Mouse (Mus musculus): ENCODE data around the gene Khdrbs1. TPM values are rescaled to one million over a fixed set of nuclear protein-coding genes. Genes with fewer than 3 reads are reported as not detected.

The Khdrbs1 gene
- polyA plus RNA-seq (2017; shearing (Covaris generic)) = 35.5 TPM

DNA sequence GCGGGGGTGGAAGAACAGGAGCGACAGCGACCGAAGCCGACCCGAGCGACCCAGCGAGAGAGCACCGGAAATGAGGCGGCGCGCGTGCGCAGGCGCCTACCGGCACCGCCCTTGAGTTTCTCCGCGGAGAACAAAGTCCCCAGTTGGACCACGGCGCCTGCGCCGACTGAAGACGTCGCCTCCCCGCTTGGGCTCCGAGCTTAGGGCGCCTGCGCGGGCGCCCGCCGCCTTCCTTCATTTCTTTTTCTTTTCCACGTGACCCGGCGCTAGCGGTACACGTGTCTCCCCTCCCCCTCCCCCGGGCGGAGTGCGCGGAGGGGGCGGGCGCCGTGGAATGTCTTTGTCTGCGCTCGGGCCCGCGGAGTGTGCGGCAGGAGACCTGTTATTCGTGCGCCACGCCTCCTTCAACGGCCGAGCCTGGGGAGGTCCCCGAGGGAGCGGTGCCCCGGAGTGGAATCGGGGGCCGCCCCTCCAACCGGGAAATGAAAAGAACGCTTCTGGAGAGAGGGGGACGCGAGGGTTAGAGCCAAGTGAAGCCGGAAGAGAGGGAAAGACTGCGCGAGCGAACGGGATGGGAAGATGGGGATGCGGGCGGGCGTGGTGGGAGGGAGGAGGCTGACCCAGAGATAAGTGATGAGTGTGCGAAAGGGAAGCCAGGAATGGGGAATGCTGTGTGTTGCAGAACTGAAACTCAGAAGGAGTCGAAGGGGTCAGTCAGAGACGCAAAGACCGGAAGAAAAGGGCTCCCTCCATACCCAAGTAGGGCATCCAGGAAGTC lies at the start of gene Khdrbs1:
Khdrbs1 (minus strand) TSS at position 72 of the 778 bp plus-strand sequence.

GRCm38 (mm10) chr4:129696158-129696985 lies 45.7 kb downstream of the Khdrbs1 start, which contains the start of gene Tmem39b:
Tmem39b (minus strand) TSS chr4:129696838.

DNA sequence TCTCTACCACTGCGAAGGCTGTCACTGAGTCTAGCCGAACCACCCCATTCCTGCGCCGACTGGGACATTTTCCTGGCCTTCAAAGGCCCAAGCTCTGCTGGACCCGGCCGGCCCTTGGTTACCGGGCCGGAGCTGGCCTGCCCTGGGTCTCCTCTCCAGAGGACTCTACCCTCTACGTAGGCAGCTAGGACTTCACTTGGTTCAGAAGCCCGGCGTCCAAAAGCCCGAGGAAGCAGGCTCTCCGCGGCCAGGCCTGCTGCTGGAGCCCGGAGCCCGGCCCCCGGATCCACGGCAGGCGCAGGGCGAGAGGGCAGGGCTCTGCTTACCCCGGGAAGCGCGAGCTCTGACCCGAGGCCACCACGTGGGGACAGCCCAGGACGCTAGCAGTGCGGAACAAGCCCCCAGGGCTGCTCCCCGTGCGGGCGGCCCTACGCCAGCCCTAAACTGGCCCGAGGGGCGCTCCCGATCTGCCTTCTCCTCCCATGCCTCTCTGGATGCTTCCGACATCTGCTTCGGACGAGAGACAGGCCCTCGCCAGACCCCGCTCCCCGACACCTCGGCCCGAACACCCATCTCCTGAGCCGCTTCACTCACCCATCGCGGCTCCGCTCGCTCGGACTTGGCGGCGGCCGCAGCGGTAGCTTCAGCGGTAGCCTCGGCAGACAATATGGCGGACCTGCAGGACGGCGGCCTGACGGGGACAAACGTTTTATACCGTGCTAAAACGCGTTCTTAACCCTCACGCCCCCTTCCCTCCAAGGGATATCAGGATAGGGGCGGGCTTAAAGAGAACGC lies 69.8 kb downstream of the Khdrbs1 start, which contains the start of gene Kpna6:
Kpna6 (minus strand) TSS at position 685 of the 795 bp plus-strand sequence.

Other genes with a start within 250 kb of the Khdrbs1 start
- 11.7 TPM for gene Marcksl1, start 228.7 kb downstream of the Khdrbs1 start, polyA plus RNA-seq (2017; shearing (Covaris generic))
- gene Hdac1, start 199.6 kb downstream of the Khdrbs1 start, polyA plus RNA-seq (2017; shearing (Covaris generic)) = 359 TPM
- 1,657 TPM for gene Lck, start 168.7 kb downstream of the Khdrbs1 start, polyA plus RNA-seq (2017; shearing (Covaris generic))
- gene Fam167b, start 163.8 kb downstream of the Khdrbs1 start, polyA plus RNA-seq (2017; shearing (Covaris generic)) = not detected
- gene Eif3i, start 141.7 kb downstream of the Khdrbs1 start, polyA plus RNA-seq (2017; shearing (Covaris generic)) = 207 TPM
- 247 TPM for gene Tmem234, start 141.6 kb downstream of the Khdrbs1 start, polyA plus RNA-seq (2017; shearing (Covaris generic))
- gene Dcdc2b, start 128.0 kb downstream of the Khdrbs1 start, polyA plus RNA-seq (2017; shearing (Covaris generic)) = 6.0 TPM
- gene Iqcc, start 123.2 kb downstream of the Khdrbs1 start, polyA plus RNA-seq (2017; shearing (Covaris generic)) = 45.5 TPM
- 41.1 TPM for gene Ccdc28b, start 118.4 kb downstream of the Khdrbs1 start, polyA plus RNA-seq (2017; shearing (Covaris generic))
- gene Txlna, start 101.2 kb downstream of the Khdrbs1 start, polyA plus RNA-seq (2017; shearing (Covaris generic)) = 94.7 TPM
- 25.9 TPM for gene Kpna6, start 69.5 kb downstream of the Khdrbs1 start, polyA plus RNA-seq (2017; shearing (Covaris generic))
- gene Tmem39b, start 45.5 kb downstream of the Khdrbs1 start, polyA plus RNA-seq (2017; shearing (Covaris generic)) = 20.8 TPM
- gene Ptp4a2, start 68.9 kb upstream of the Khdrbs1 start, polyA plus RNA-seq (2017; shearing (Covaris generic)) = 256 TPM
- gene Spocd1, start 186.9 kb upstream of the Khdrbs1 start, polyA plus RNA-seq (2017; shearing (Covaris generic)) = not detected
- gene Adgrb2, start 242.6 kb upstream of the Khdrbs1 start, polyA plus RNA-seq (2017; shearing (Covaris generic)) = not detected

Measured in activated CD4-positive, CD25-positive, alpha-beta regulatory T cell, adult 9 weeks (primary cell).